Mouse (Mus musculus) small intestine, adult 2 months (tissue): ENCODE results near the gene Rai1.

Experiments used
- CTCF ChIP-seq: fragments of 200-500 bp; IDR thresholded peaks from 2 replicates; pipeline ENCODE4 v1.5.1; 2012; ENCODE audit warnings: low read depth, mild to moderate bottlenecking, control low read depth, inconsistent platforms, low read length, moderate library complexity, mixed read lengths; ENCODE audit not compliant: insufficient replicate concordance, insufficient read length; ENCODE audit errors: extremely low read depth
- POLR2A ChIP-seq: fragments of 200-500 bp; IDR thresholded peaks from 2 replicates; pipeline ENCODE4 v1.6.1; 2012; ENCODE audit warnings: low read depth, mild to moderate bottlenecking, control low read depth, inconsistent platforms, low read length, moderate library complexity

GRCm38 (mm10) chr11:60090696-60091421 is 14.0 kb upstream of the Rai1 start:
- TF ChIP-seq CTCF (no peak), POLR2A (no peak)
